Mouse (Mus musculus) retina, embryonic 14.5 days (tissue): ENCODE measurements around the gene Gatad1.
A peak's percentile ranks its signal among the peaks of the same experiment; 100 is the strongest.
"Not testable (repeated sequence)": the region's sequence is repeated elsewhere in the genome, so short reads cannot be mapped to it uniquely, and the experiment has no call there.

Experiments
- DNase-seq: peaks from one replicate; pipeline ENCODE4 v3.0.0-alpha.2; 2015; ENCODE audit warnings: low spot score

Gatad1 gene

GRCm38 (mm10) chr5:3657085-3657484, at the start of gene Gatad1:
Gene Gatad1, minus strand, starts transcription at chr5:3657185.
- DNase-seq: no peak

GRCm38 (mm10) chr5:3702180-3702579, 45.2 kb upstream of the Gatad1 start:
- DNase-seq: no peak

GRCm38 (mm10) chr5:3700025-3700424, 43.0 kb upstream of the Gatad1 start:
- DNase-seq: no peak

GRCm38 (mm10) chr5:3696031-3696430, 39.0 kb upstream of the Gatad1 start:
- DNase-seq: no peak

- no peak for DNase-seq
Measured at GRCm38 (mm10) chr5:3695191-3695590, 38.2 kb upstream of the Gatad1 start.

GRCm38 (mm10) chr5:3692956-3693355, 36.0 kb upstream of the Gatad1 start:
- DNase-seq: no peak

- DNase-seq: no peak
Measured at GRCm38 (mm10) chr5:3691283-3691682, 34.3 kb upstream of the Gatad1 start.

- no peak for DNase-seq
Measured at GRCm38 (mm10) chr5:3688298-3688697, 31.3 kb upstream of the Gatad1 start.

- no peak for DNase-seq
Measured at GRCm38 (mm10) chr5:3669938-3670554, 13.1 kb upstream of the Gatad1 start.

GRCm38 (mm10) chr5:3666585-3666984, 9.6 kb upstream of the Gatad1 start:
- no peak for DNase-seq

GRCm38 (mm10) chr5:3665225-3665624, 8.2 kb upstream of the Gatad1 start:
- DNase-seq: no peak

GRCm38 (mm10) chr5:3653801-3654200, 3.2 kb downstream of the Gatad1 start:
- no peak for DNase-seq

- not testable (repeated sequence) for DNase-seq
Measured at GRCm38 (mm10) chr5:3652903-3653575, 3.9 kb downstream of the Gatad1 start.

GRCm38 (mm10) chr5:3651621-3652020, 5.4 kb downstream of the Gatad1 start:
- DNase-seq: no peak

- DNase-seq: no peak
Measured at GRCm38 (mm10) chr5:3650881-3651280, 6.1 kb downstream of the Gatad1 start, which contains the start of gene Tmbim7. Gene Tmbim7, plus strand, starts transcription at chr5:3651181.

- DNase-seq: no peak
Measured at GRCm38 (mm10) chr5:3648849-3649210, 8.2 kb downstream of the Gatad1 start.

- DNase-seq: peak; percentile 11
Measured at GRCm38 (mm10) chr5:3648206-3648848, 8.7 kb downstream of the Gatad1 start.

GRCm38 (mm10) chr5:3647708-3648121, 9.3 kb downstream of the Gatad1 start:
- DNase-seq: peak; percentile 94

- peak; percentile 69 for DNase-seq
Measured at GRCm38 (mm10) chr5:3646991-3647707, 9.8 kb downstream of the Gatad1 start.

- no peak for DNase-seq
Measured at GRCm38 (mm10) chr5:3646539-3646938, 10.4 kb downstream of the Gatad1 start.

GRCm38 (mm10) chr5:3645326-3645725, 11.7 kb downstream of the Gatad1 start:
- DNase-seq: no peak

- DNase-seq: no peak
Measured at GRCm38 (mm10) chr5:3644621-3645020, 12.4 kb downstream of the Gatad1 start.

- DNase-seq: no peak
Measured at GRCm38 (mm10) chr5:3635286-3635685, 21.7 kb downstream of the Gatad1 start.
